Mouse (Mus musculus) megakaryocyte, embryonic 14.5 days (primary cell): ENCODE results near the gene Arl13a. TPM values are rescaled to one million over a fixed set of nuclear protein-coding genes. Genes with fewer than 3 reads are reported as not detected.

ENCODE experiments used
- H3K27me3 ChIP-seq: replicated peaks from 2 replicates; pipeline ENCODE3; 2012; ENCODE audit warnings: inconsistent platforms
- H3K36me3 ChIP-seq: replicated peaks from 2 replicates; pipeline ENCODE3; 2012; ENCODE audit warnings: low read length, inconsistent platforms, mixed read lengths
- H3K4me1 ChIP-seq: 2 replicates; pipeline ENCODE4 v1.6.1; 2012; ENCODE audit warnings: inconsistent platforms
- H3K4me3 ChIP-seq: replicated peaks from 2 replicates; pipeline ENCODE3; 2012; ENCODE audit warnings: moderate library complexity, mild to moderate bottlenecking, inconsistent platforms
- H3K9me3 ChIP-seq: 2 replicates; pipeline ENCODE4 v1.6.1; 2012; ENCODE audit warnings: inconsistent platforms
- FLI1 ChIP-seq: IDR thresholded peaks from 2 replicates; pipeline ENCODE4 v1.6.1; 2012; ENCODE audit warnings: low read length, inconsistent platforms, mixed read lengths
- GATA1 ChIP-seq: IDR thresholded peaks from 3 replicates; pipeline ENCODE4 v1.6.1; 2012; ENCODE audit warnings: mixed read lengths, low read length, inconsistent platforms, borderline replicate concordance
- polyA plus RNA-seq: library from polyadenylated mRNA; stranded (reverse); fragments of >175 nt; gene quantifications from 2 replicates; pipeline ENCODE4 v1.2.3, GENCODE M21; 2012; ENCODE audit warnings: low replicate concordance; ENCODE audit not compliant: insufficient read depth

Arl13a gene
- polyA plus RNA-seq, 1 experiment: not detected

- Histone ChIP-seq H3K27me3 (peaks cover 7% of the 10 kb centered on the region), H3K36me3 (peaks cover 26% of the 10 kb centered on the region)
Measured at GRCm38 (mm10) chrX:134208491-134208890, 21.2 kb downstream of the Arl13a start.

DNA sequence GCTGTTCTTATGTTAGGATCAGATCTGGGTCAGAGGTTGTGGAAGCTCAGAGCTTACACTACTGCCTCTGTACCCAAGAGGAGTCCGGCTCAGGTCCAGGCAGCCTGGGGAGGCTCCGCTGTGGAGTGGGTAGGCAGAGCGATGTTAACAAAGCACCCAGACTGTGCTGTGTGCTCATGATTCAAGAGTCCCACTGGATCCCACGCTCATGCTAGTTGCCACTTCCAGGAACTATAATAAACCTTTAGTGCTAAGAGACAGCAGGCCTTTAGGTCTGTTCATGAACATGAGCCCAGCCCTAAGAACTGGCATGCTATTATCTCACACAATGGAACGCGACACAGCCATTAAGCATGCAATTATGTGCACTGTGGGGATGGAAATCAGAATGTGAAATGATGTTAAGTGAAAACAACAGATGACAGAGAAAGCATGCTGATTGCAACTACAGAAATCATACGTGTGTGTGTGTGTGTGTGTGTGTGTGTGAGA, 23.9 kb downstream of the Arl13a start:
- no peaks in the 10 kb centered on the region for H3K9me3 ChIP-seq
- peaks cover 22% of the 10 kb centered on the region for H3K36me3 ChIP-seq
- no peak overlapping the region for H3K4me3 ChIP-seq
- peaks cover 7% of the 10 kb centered on the region for H3K27me3 ChIP-seq
- TF ChIP-seq GATA1 (no peak), FLI1 (no peak)
- no peaks in the 10 kb centered on the region for H3K4me1 ChIP-seq

More at GRCm38 (mm10) chrX:134208491-134208890, 21.2 kb downstream of the Arl13a start:
- TF ChIP-seq FLI1 (no peak), GATA1 (no peak)
- H3K9me3 ChIP-seq: no peaks in the 10 kb centered on the region
- H3K4me1 ChIP-seq: peaks cover 3% of the 10 kb centered on the region; the same call in 1 of the 2 replicates
- H3K4me3 ChIP-seq: no peak overlapping the region

- H3K9me3 ChIP-seq: no peaks in the 10 kb centered on the region
- no peak overlapping the region for H3K4me3 ChIP-seq
- H3K4me1 ChIP-seq: no peaks in the 10 kb centered on the region
- H3K36me3 ChIP-seq: peaks cover 55% of the 10 kb centered on the region
- TF ChIP-seq GATA1 (no peak), FLI1 (no peak)
- peaks cover 3% of the 10 kb centered on the region for H3K27me3 ChIP-seq
Measured at GRCm38 (mm10) chrX:134218161-134218560, 30.9 kb downstream of the Arl13a start.

GRCm38 (mm10) chrX:134220618-134221017, 33.3 kb downstream of the Arl13a start:
- Histone ChIP-seq H3K27me3 (peaks cover 8% of the 10 kb centered on the region), H3K4me3 (no peak overlapping the region), H3K4me1 (no peaks in the 10 kb centered on the region), H3K9me3 (no peaks in the 10 kb centered on the region), H3K36me3 (peaks cover 75% of the 10 kb centered on the region)
- TF ChIP-seq GATA1: no peak
- no peak for TF ChIP-seq FLI1

DNA sequence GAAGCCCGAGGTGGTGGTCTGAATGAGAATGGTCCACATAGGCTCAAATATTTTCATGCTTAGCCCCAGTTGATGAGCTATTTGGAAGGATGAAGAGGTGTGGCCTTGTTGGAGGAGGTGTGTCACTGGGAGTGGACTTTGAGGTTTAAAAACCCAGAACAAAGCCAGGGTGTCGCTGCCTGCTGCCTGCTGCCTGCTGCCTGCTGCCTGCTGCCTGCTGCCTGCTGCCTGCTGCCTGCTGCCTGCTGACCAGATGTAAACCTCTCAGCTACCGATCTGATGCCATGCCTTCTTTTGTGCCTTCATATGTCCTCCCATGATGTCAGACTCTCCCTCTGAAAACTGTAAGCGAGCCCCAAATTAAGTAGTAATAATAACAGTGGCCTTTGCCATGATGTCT, 34.6 kb downstream of the Arl13a start, which contains the start of gene Nox1:
Gene Nox1, minus strand, starts transcription at position 101 of the 400 bp plus-strand sequence.
- Histone ChIP-seq H3K9me3 (no peaks in the 10 kb centered on the region), H3K36me3 (peaks cover 76% of the 10 kb centered on the region), H3K4me3 (no peak within 1 kb of the TSS), H3K27me3 (peaks cover 8% of the 10 kb centered on the region), H3K4me1 (no peaks in the 10 kb centered on the region)
- TF ChIP-seq GATA1 (no peak), FLI1 (no peak)

GRCm38 (mm10) chrX:134233048-134233447, 45.7 kb downstream of the Arl13a start:
- peaks cover 63% of the 10 kb centered on the region for H3K36me3 ChIP-seq
- no peaks in the 10 kb centered on the region for H3K9me3 ChIP-seq
- no peaks in the 10 kb centered on the region for H3K27me3 ChIP-seq
- H3K4me1 ChIP-seq: no peaks in the 10 kb centered on the region
- H3K4me3 ChIP-seq: no peak overlapping the region
- TF ChIP-seq GATA1 (no peak), FLI1 (no peak)

DNA sequence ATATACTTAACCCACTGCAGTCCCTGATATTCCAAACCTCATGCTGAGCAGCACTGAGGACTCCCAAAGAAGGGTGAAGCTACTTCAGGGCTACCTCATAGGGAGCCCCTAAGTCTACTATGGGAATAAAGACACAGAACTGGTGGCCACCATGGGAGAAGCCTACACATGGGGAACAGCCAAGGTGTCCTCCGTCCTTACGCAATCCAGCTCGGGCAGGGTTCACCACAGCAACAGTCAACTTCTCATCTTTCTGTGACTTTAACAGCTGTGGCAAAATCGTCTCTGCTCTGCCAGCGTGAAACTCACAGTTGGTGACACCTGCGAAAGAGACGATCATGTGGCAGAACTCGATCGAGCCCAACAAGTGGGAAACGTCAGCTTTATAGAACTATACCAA, 51.0 kb downstream of the Arl13a start:
- TF ChIP-seq GATA1: no peak
- no peak for TF ChIP-seq FLI1
- H3K36me3 ChIP-seq: peaks cover 86% of the 10 kb centered on the region
- H3K4me1 ChIP-seq: no peaks in the 10 kb centered on the region
- no peaks in the 10 kb centered on the region for H3K9me3 ChIP-seq
- H3K4me3 ChIP-seq: no peak overlapping the region
- H3K27me3 ChIP-seq: no peaks in the 10 kb centered on the region

DNA sequence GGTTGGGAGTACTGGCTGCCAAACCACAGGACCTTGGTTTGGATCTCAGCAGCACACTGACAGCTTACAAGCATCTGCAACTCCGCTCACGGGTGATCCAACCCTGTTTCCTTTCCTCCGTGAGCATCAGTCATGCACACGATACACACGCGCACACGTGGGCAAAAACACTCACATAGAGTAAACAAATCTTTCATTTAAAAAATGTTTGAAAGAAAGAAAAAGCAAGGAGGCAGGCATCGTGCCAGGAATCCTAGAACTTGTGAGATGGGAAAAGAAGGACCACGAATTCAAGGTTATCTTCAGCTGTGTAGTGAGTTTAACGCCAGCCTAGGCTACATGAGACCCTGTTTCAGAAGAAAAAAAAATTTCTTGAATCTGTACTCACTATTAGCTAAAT, 58.6 kb downstream of the Arl13a start:
- Histone ChIP-seq H3K27me3 (no peaks in the 10 kb centered on the region), H3K9me3 (peaks cover 14% of the 10 kb centered on the region), H3K36me3 (peaks cover 65% of the 10 kb centered on the region), H3K4me3 (no peak overlapping the region), H3K4me1 (no peaks in the 10 kb centered on the region)
- TF ChIP-seq GATA1: no peak
- TF ChIP-seq FLI1: no peak

DNA sequence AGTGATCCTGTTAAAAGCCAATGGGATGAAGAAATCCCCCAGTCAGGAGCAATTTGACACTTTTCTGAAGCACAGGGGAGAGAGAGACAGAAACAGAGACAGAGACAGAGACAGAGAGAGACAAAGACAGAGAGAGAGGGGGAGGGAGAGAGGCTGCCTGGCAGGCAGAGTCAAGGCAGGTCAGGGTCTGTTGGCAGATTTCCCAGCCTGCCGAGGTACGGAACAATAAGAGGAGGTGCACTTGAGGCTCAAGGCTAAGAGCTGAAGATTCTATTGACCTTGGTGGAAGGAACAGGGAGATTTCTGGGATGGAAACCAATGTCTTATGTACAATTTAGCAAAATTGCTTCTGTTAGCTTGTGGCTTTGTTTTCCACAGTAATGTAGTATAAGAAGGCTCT, 60.9 kb downstream of the Arl13a start:
- H3K4me3 ChIP-seq: no peak overlapping the region
- peaks cover 2% of the 10 kb centered on the region for H3K27me3 ChIP-seq
- peaks cover 14% of the 10 kb centered on the region for H3K9me3 ChIP-seq
- TF ChIP-seq FLI1 (no peak), GATA1 (no peak)
- no peaks in the 10 kb centered on the region for H3K4me1 ChIP-seq
- H3K36me3 ChIP-seq: peaks cover 55% of the 10 kb centered on the region

Other genes starting within 250 kb of the Arl13a start
- 1.9 TPM in 1 of 2 replicates, not detected in the other for gene Sytl4, start 205.7 kb upstream of the Arl13a start, polyA plus RNA-seq
- 11.3 and 17.9 TPM in 2 replicates for gene Cstf2, start 128.3 kb upstream of the Arl13a start, polyA plus RNA-seq
- gene Xkrx, start 25.4 kb upstream of the Arl13a start, polyA plus RNA-seq: not detected in 2 replicates
- gene Nox1, start 34.5 kb downstream of the Arl13a start, polyA plus RNA-seq: not detected in 2 replicates
- 0.51 and 0.58 TPM in 2 replicates for gene Trmt2b, start 89.5 kb downstream of the Arl13a start, polyA plus RNA-seq
- gene Tmem35a, start 107.7 kb downstream of the Arl13a start, polyA plus RNA-seq: not detected in 2 replicates
- gene Cenpi, start 120.6 kb downstream of the Arl13a start, polyA plus RNA-seq: 0.15 TPM in 1 of 2 replicates, not detected in the other
- not detected in 2 replicates for gene Drp2, start 217.1 kb downstream of the Arl13a start, polyA plus RNA-seq